Mouse (Mus musculus) hindbrain, embryonic 11.5 days (tissue): ENCODE measurements around the gene Stn1. TPM values are rescaled to one million over a fixed set of nuclear protein-coding genes. Genes with fewer than 3 reads are reported as not detected.

Experiments used
- ATAC-seq: fragments of 200-750 bp; cut with Nextera tagmentation; 2 replicates; pipeline ENCODE4 v1.8.0; 2017; ENCODE audit warnings: mild to moderate bottlenecking, moderate TSS enrichment, moderate library complexity; ENCODE audit not compliant: low FRiP score
- DNase-seq: peaks from one replicate; pipeline ENCODE4 v3.0.0-alpha.2; 2015; ENCODE audit warnings: low spot score
- H3K27ac ChIP-seq: fragments of 300-500 bp; sonication (generic); 2 replicates; pipeline ENCODE4 v1.5.1; 2014; ENCODE audit warnings: mild to moderate bottlenecking, low read depth, low read length
- H3K27me3 ChIP-seq: fragments of 300-500 bp; sonication (generic); 2 replicates; pipeline ENCODE4 v1.6.1; 2014; ENCODE audit warnings: mild to moderate bottlenecking, low read length, moderate library complexity, mixed read lengths; ENCODE audit not compliant: control insufficient read depth, insufficient read depth
- H3K36me3 ChIP-seq: fragments of 300-500 bp; sonication (generic); 2 replicates; pipeline ENCODE4 v1.6.1; 2014; ENCODE audit warnings: mild to moderate bottlenecking, low read length, moderate library complexity, mixed read lengths; ENCODE audit not compliant: control insufficient read depth, insufficient read depth
- H3K4me1 ChIP-seq: fragments of 300-500 bp; sonication (generic); replicated peaks from 2 replicates; pipeline ENCODE4 v1.6.1; 2014; ENCODE audit warnings: low read length, mixed read lengths; ENCODE audit not compliant: control insufficient read depth, insufficient read depth
- H3K4me2 ChIP-seq: fragments of 300-500 bp; sonication (generic); replicated peaks from 2 replicates; pipeline ENCODE4 v1.6.1; 2014; ENCODE audit warnings: mild to moderate bottlenecking, low read depth, low read length
- H3K4me3 ChIP-seq: fragments of 300-500 bp; sonication (generic); 2 replicates; pipeline ENCODE4 v1.5.1; 2014; ENCODE audit warnings: low read depth, low read length
- H3K9ac ChIP-seq: fragments of 300-500 bp; sonication (generic); 2 replicates; pipeline ENCODE4 v1.6.1; 2014; ENCODE audit warnings: low read depth, low read length
- H3K9me3 ChIP-seq: fragments of 300-500 bp; sonication (generic); 2 replicates; pipeline ENCODE4 v1.6.1; 2016; ENCODE audit warnings: low read length; ENCODE audit not compliant: control insufficient read depth
- WGBS: fragments of 180-500 bp; shearing (Covaris S2); extraction: QIAGEN DNeasy Blood & Tissue Kit; methylation state at CpG from one replicate; pipeline ENCODE4 v1.1.7; 2014; 5-methylcytosine and 5-hydroxymethylcytosine counted together
- polyA plus RNA-seq: library from polyadenylated mRNA; unstranded; fragments of >200 nt; fragmentation: Nextera tagmentation; extraction: Ambion mirVana; gene quantifications from 2 replicates; pipeline ENCODE4 v1.2.1, GENCODE M21; 2014

Gene Stn1
- polyA plus RNA-seq, 1 experiment from 2014 or later, result 46.8 TPM

DNA sequence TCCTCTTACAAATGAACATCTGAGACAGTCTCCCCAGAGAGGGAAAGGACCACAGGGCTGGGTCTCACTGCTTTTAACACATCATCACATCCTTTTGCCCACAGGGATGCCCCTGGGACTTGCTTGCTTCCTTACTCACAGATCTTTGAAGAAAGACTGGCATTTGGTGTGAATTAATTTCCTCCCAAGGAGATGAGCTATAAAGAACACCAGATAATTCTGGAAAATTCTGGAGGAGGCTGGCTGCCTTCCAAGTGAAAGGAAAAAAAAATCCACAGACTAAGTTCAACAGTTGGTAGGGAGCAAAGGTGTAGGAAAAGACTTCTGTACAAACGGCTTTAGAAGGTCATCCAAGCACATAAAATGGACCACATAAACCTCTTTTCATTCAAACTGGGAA is 3.2 kb downstream of the Stn1 start:
- Histone ChIP-seq H3K27me3 (no peaks in the 10 kb centered on the region), H3K9me3 (no peaks in the 10 kb centered on the region), H3K4me1 (0 out of 2 replicates have a peak, but pooled peaks cover 4% of the 10 kb centered on the region), H3K9ac (no peak overlapping the region), H3K36me3 (no peaks in the 10 kb centered on the region), H3K27ac (no peak overlapping the region), H3K4me3 (no peak overlapping the region), H3K4me2 (no peak overlapping the region)
- 82% methylated on average over 1 of the region's 1 CpGs for WGBS
- ATAC-seq, result no peak
- no peak for DNase-seq

DNA sequence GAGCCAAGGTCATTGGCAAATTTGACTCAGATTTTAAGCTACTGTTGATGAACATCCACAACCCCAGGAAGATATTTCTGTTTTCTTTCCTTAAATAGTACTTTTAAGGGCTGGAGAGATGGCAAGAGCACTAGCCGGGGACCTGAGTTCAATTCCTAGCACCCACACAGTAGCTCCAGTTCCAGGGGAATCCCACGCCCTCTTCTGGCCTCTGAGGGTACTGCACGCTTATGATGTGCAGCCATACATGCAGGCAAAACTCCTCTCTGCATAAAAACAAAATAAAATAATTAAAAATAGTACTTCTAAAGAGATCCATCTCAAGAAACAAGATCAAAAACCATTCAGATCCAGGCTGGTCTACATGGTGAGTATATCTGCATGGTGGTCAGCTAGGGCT is 4.9 kb downstream of the Stn1 start:
- Histone ChIP-seq H3K9me3 (no peaks in the 10 kb centered on the region), H3K4me2 (no peak overlapping the region), H3K27me3 (no peaks in the 10 kb centered on the region), H3K9ac (no peak overlapping the region), H3K36me3 (no peaks in the 10 kb centered on the region), H3K4me1 (0 out of 2 replicates have a peak, but pooled peaks cover 4% of the 10 kb centered on the region), H3K27ac (no peak overlapping the region), H3K4me3 (no peak overlapping the region)
- WGBS, result 83% methylated on average over 3 of the region's 3 CpGs
- DNase-seq (no peak), ATAC-seq (no peak)

DNA sequence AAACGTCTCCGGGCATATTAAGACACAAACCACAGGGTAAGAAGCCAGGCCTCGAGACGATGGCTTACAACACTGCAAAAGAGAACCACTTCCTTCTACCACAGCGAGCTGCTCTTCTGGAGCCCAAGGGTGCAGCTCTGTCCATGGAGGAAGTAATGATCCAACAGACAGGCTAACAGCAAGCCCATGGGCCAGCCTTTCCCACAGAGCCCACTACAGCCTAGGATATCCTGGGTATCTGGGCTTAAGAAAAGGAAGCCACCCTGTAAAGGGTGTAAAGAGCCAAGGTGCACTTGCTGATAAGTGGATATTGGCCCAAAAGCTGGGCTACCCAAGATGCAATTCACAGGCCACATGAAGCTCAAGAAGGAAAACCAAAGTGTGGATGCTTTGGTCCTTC is 6.0 kb downstream of the Stn1 start:
- no peak overlapping the region for H3K4me2 ChIP-seq
- H3K4me3 ChIP-seq, result no peak overlapping the region
- H3K9ac ChIP-seq, result no peak overlapping the region
- H3K36me3 ChIP-seq, result no peaks in the 10 kb centered on the region
- no peaks in the 10 kb centered on the region for H3K9me3 ChIP-seq
- 90% methylated on average over 5 of the region's 5 CpGs for WGBS
- H3K27me3 ChIP-seq, result no peaks in the 10 kb centered on the region
- H3K4me1 ChIP-seq, result 0 out of 2 replicates have a peak, but pooled peaks cover 2% of the 10 kb centered on the region
- no peak overlapping the region for H3K27ac ChIP-seq
- DNase-seq, result no peak
- ATAC-seq, result no peak

DNA sequence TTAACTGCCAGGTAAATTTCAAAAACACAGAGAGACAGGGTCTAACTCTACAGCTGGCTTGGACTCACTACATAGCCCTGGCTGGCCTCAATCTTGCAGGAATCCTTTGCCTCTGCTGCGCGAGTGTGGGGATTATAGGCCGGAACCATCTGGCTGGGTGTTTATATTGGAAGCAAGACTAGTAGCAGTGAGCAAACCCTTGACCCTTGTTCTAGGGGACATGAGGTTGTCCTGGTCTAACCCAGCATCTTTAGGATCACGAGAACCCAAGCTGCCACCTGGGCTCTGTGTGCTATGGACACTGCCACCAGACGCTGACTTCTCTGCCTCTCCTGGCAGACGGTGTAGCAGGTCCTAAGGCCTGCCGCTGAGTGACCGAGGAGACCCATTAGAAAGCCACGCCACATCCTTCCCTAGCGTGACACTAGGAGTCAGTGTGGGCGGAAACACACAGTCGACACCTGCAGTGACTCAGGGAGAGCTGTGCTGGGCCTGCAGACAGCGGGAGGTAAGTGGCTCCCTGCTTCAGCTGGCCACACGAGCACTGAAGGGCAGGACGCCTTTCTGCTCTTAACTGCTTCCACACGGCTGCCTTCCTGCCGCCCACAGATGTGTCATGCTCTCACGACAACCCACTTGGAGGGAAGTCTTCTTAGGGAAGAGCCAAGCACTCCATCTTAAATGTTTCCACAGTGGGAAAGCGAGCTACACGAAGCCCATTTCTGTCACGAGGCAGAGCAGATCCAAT is 10.9 kb downstream of the Stn1 start:
- no peaks in the 10 kb centered on the region for H3K36me3 ChIP-seq
- no peak overlapping the region for H3K27ac ChIP-seq
- ATAC-seq (no peak), DNase-seq (no peak)
- no peak overlapping the region for H3K4me2 ChIP-seq
- H3K9ac ChIP-seq, result no peak overlapping the region
- H3K9me3 ChIP-seq, result no peaks in the 10 kb centered on the region
- 83% methylated on average over 21 of the region's 21 CpGs for WGBS
- H3K4me1 ChIP-seq, result no peaks in the 10 kb centered on the region
- no peak overlapping the region for H3K4me3 ChIP-seq
- H3K27me3 ChIP-seq, result no peaks in the 10 kb centered on the region

DNA sequence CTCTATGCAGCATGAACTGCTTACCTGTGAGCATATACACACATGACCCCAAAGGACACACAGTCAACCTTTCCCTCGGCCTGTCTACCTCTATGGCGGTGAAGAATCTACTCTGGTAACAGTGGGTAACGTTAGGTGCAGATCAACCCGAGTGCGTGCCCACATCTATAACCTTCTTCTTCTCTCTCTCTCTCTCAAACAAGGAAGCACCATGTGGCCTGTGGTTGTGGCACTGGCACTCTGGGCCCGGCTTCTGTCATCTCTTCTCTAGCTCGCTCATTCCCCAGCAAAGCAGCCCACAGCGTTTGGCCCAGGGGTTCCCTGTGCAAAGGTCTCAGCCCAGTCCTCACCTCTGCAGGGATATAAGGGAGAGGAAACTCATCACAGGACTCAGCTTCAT is 12.4 kb downstream of the Stn1 start:
- WGBS, result 93% methylated on average over 8 of the region's 8 CpGs

DNA sequence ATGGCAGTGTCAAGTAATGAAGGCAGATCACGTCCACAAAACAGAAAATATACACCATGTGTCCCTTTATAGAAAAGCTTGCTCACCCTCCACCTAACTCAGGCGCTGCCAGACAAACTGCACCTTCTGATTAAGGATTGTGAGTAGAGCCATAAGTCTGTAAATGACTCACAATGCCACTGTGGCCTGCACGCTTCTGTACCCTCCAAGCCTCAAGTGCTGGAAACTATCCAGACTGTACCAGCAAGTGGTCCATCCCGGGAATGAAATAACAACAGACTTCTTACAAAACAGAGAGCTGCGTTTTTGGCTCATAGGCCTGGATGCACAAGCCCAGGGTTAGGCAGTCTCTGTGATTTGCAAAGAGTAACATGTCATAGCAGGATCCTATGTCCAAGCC is 15.9 kb downstream of the Stn1 start:
- no peak overlapping the region for H3K9ac ChIP-seq
- no peaks in the 10 kb centered on the region for H3K27me3 ChIP-seq
- no peaks in the 10 kb centered on the region for H3K36me3 ChIP-seq
- H3K9me3 ChIP-seq, result no peaks in the 10 kb centered on the region
- no peak overlapping the region for H3K27ac ChIP-seq
- WGBS, result 91% methylated on average over 5 of the region's 5 CpGs
- no peak overlapping the region for H3K4me3 ChIP-seq
- no peaks in the 10 kb centered on the region for H3K4me1 ChIP-seq
- DNase-seq (no peak), ATAC-seq (no peak)
- H3K4me2 ChIP-seq, result no peak overlapping the region

More for the DNA sequence above, 12.4 kb downstream of the Stn1 start:
- ATAC-seq, result no peak
- no peaks in the 10 kb centered on the region for H3K27me3 ChIP-seq
- H3K4me2 ChIP-seq, result no peak overlapping the region
- no peaks in the 10 kb centered on the region for H3K4me1 ChIP-seq
- H3K27ac ChIP-seq, result no peak overlapping the region
- no peak for DNase-seq
- no peak overlapping the region for H3K9ac ChIP-seq
- no peak overlapping the region for H3K4me3 ChIP-seq
- H3K9me3 ChIP-seq, result no peaks in the 10 kb centered on the region
- no peaks in the 10 kb centered on the region for H3K36me3 ChIP-seq

DNA sequence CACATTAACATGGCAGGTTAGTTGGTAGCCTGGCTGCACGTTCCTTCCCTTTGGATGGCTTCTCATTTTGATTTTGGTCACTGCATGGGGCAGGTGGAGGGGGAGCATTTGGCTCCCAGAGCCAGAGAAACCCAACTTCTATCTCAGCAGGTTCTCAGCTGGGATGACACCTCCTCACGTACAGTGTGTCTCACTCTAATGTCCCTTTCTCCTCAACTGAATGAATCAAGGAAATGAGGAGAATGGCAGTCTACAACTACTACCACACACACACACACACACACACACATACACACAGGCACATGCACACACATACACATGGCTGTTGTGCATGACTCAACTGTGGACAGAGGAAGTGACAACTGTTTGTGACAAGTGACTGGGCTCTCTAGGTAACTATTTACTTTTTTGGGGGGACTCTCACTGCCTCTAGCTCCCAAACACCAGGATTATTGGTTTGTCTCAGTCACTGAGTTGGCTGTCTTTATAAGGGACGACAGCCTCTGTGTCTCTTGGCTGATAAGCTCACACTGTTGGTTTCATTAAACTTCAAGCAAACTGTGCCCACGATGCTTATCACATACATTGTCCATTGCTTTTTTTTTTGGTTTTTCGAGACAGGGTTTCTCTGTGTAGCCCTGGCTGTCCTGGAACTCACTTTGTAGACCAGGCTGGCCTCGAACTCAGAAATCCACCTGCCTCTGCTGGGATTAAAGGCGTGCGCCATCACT is 18.0 kb downstream of the Stn1 start:
- DNase-seq (no peak), ATAC-seq (no peak)
- Histone ChIP-seq H3K4me3 (no peak overlapping the region), H3K36me3 (no peaks in the 10 kb centered on the region), H3K27me3 (no peaks in the 10 kb centered on the region), H3K4me1 (no peaks in the 10 kb centered on the region), H3K27ac (no peak overlapping the region), H3K9ac (no peak overlapping the region), H3K9me3 (no peaks in the 10 kb centered on the region), H3K4me2 (no peak overlapping the region)
- WGBS, result 91% methylated on average over 8 of the region's 8 CpGs

DNA sequence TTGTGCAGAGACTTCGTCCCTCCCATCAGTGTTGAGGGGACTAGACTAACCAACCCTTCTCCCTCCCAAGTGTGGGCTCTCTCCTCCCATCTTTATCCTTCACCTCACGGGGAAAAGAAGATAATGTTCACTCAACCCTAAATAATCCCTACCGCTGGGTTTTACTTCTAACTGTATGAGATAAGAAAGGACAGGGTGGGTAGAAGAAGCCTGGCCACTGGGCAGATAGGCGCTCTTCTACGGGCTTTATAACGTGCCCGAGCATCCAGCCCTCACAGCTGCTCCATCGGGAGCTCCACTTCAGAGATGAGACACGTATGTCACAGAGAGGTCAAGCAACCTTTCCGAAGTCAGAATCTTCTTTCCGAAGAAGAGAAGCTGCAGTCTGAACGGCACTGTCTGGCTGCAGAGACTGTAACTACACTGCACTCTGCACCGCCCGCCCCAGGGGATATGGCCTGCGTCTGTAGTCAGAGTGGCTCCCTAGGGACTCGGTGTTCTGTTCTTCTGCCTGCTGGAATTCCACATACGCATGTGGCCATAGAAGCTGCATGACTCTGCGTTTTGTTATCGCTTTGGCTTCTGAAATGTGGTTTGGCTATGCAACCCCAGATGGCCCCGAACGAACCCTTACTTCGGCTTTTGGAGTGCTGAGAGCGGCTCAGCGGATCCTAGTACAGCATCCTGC is 18.7 kb downstream of the Stn1 start:
- Histone ChIP-seq H3K4me3 (no peak overlapping the region), H3K4me2 (no peak overlapping the region), H3K4me1 (no peaks in the 10 kb centered on the region), H3K27ac (no peak overlapping the region), H3K36me3 (no peaks in the 10 kb centered on the region), H3K9ac (no peak overlapping the region), H3K9me3 (no peaks in the 10 kb centered on the region), H3K27me3 (no peaks in the 10 kb centered on the region)
- ATAC-seq, result no peak
- DNase-seq, result no peak
- 84% methylated on average over 24 of the region's 24 CpGs for WGBS
